Mouse (Mus musculus): Measurements from ENCODE around the gene Inpp5a. TPM values are rescaled to one million over a fixed set of nuclear protein-coding genes. Genes with fewer than 3 reads are reported as not detected.

Gene Inpp5a
- polyA plus RNA-seq, 1 experiment, result 37.8 TPM

DNA sequence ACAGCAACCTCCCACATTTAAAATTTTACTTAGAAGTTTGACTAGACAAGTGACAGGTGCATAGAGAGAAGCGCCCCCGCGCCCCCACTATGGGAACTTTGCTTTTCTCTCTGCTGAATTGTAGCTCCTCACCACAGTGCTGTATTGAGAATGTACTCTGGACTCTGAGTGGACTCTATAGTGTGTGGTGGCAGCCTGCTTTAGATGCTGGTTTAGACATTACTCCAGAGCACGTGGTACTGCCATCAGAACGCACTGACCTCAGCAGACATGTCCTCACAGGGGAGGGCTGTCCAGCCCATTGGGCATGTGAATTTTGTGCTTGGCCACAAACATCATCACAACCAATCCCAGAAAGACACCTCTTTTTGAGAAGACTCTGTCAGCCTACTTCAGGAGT, 181.9 kb downstream of the Inpp5a start:
- H3K27me3 ChIP-seq (ENCODE audit: control insufficient read depth, insufficient read depth, insufficient read length), result no peaks in the 10 kb centered on the region
- TF ChIP-seq SRF (IDR thresholded peaks at IDR 0.05; ENCODE audit: control insufficient read depth, insufficient read length, low read depth) (no peak), POLR2A (IDR thresholded peaks at IDR 0.05; ENCODE audit: insufficient read length, low read depth) (no peak), CEBPB (IDR thresholded peaks at IDR 0.05; ENCODE audit: insufficient read depth, poor library complexity, severe bottlenecking) (no peak), E2F4 (IDR thresholded peaks at IDR 0.05; ENCODE audit: insufficient read depth) (no peak), TCF3 (IDR thresholded peaks at IDR 0.05; ENCODE audit: insufficient read length, low read depth) (no peak), TCF12 (IDR thresholded peaks at IDR 0.05; ENCODE audit: insufficient read depth, poor library complexity, severe bottlenecking) (no peak), USF1 (IDR thresholded peaks at IDR 0.05; ENCODE audit: low read depth) (no peak), REST (IDR thresholded peaks at IDR 0.05; ENCODE audit: insufficient read depth, insufficient read length) (no peak), MAX (IDR thresholded peaks at IDR 0.05; ENCODE audit: low read depth) (no peak), MYOG (IDR thresholded peaks at IDR 0.05; ENCODE audit: control insufficient read depth in 1 of 3, insufficient read depth in 1 of 3, insufficient read length in 2 of 3, low read depth in 2 of 3) (no peak), POLR2AphosphoS2 (IDR thresholded peaks at IDR 0.05; ENCODE audit: insufficient read length, low read depth) (no peak)
- H3K4me2 ChIP-seq (ENCODE audit: low read depth), result no peak overlapping the region
- no peaks in the 10 kb centered on the region for H3K36me3 ChIP-seq (ENCODE audit: control insufficient read depth, insufficient read depth)
- H3K79me2 ChIP-seq (ENCODE audit: control insufficient read depth, insufficient read depth), result no peaks in the 10 kb centered on the region
- H3K4me3 ChIP-seq, result no peak overlapping the region
- no peak overlapping the region for H3ac ChIP-seq (ENCODE audit: control insufficient read depth, insufficient read length)

- H3K36me3 ChIP-seq (ENCODE audit: control insufficient read depth, insufficient read depth), result no peaks in the 10 kb centered on the region
- no peak overlapping the region for H3K4me2 ChIP-seq (ENCODE audit: low read depth)
- no peaks in the 10 kb centered on the region for H3K79me2 ChIP-seq (ENCODE audit: control insufficient read depth, insufficient read depth)
- TF ChIP-seq TCF12 (IDR thresholded peaks at IDR 0.05; ENCODE audit: insufficient read depth, poor library complexity, severe bottlenecking) (no peak), TCF3 (IDR thresholded peaks at IDR 0.05; ENCODE audit: insufficient read length, low read depth) (no peak), USF1 (IDR thresholded peaks at IDR 0.05; ENCODE audit: low read depth) (no peak), POLR2A (IDR thresholded peaks at IDR 0.05; ENCODE audit: insufficient read length, low read depth) (no peak), E2F4 (IDR thresholded peaks at IDR 0.05; ENCODE audit: insufficient read depth) (no peak), MYOD1 (IDR thresholded peaks at IDR 0.05; ENCODE audit: control insufficient read depth in 1 of 3, insufficient read length in 2 of 3, low read depth in 2 of 3) (no peak), CEBPB (IDR thresholded peaks at IDR 0.05; ENCODE audit: insufficient read depth, poor library complexity, severe bottlenecking) (no peak), SRF (IDR thresholded peaks at IDR 0.05; ENCODE audit: control insufficient read depth, insufficient read length, low read depth) (no peak), POLR2AphosphoS2 (IDR thresholded peaks at IDR 0.05; ENCODE audit: insufficient read length, low read depth) (no peak), REST (IDR thresholded peaks at IDR 0.05; ENCODE audit: insufficient read depth, insufficient read length) (no peak), MYOG (IDR thresholded peaks at IDR 0.05; ENCODE audit: control insufficient read depth in 1 of 3, insufficient read depth in 1 of 3, insufficient read length in 2 of 3, low read depth in 2 of 3) (no peak), MAX (IDR thresholded peaks at IDR 0.05; ENCODE audit: low read depth) (no peak)
- no peaks in the 10 kb centered on the region for H3K27me3 ChIP-seq (ENCODE audit: control insufficient read depth, insufficient read depth, insufficient read length)
- no peak overlapping the region for H3ac ChIP-seq (ENCODE audit: control insufficient read depth, insufficient read length)
- H3K4me3 ChIP-seq, result no peak overlapping the region
Measured at GRCm38 (mm10) chr7:139572665-139573064, 183.8 kb downstream of the Inpp5a start.

- no peak overlapping the region for H3ac ChIP-seq (ENCODE audit: control insufficient read depth, insufficient read length)
- H3K27me3 ChIP-seq (ENCODE audit: control insufficient read depth, insufficient read depth, insufficient read length), result no peaks in the 10 kb centered on the region
- H3K4me3 ChIP-seq, result no peak overlapping the region
- H3K4me2 ChIP-seq (ENCODE audit: low read depth), result no peak overlapping the region
- TF ChIP-seq REST (IDR thresholded peaks at IDR 0.05; ENCODE audit: insufficient read depth, insufficient read length) (no peak), POLR2AphosphoS2 (IDR thresholded peaks at IDR 0.05; ENCODE audit: insufficient read length, low read depth) (no peak), TCF3 (IDR thresholded peaks at IDR 0.05; ENCODE audit: insufficient read length, low read depth) (no peak), POLR2A (IDR thresholded peaks at IDR 0.05; ENCODE audit: insufficient read length, low read depth) (no peak), USF1 (IDR thresholded peaks at IDR 0.05; ENCODE audit: low read depth) (no peak), MYOD1 (IDR thresholded peaks at IDR 0.05; ENCODE audit: control insufficient read depth in 1 of 3, insufficient read length in 2 of 3, low read depth in 2 of 3) (no peak), SRF (IDR thresholded peaks at IDR 0.05; ENCODE audit: control insufficient read depth, insufficient read length, low read depth) (no peak), MAX (IDR thresholded peaks at IDR 0.05; ENCODE audit: low read depth) (no peak), MYOG (IDR thresholded peaks at IDR 0.05; ENCODE audit: control insufficient read depth in 1 of 3, insufficient read depth in 1 of 3, insufficient read length in 2 of 3, low read depth in 2 of 3) (no peak), TCF12 (IDR thresholded peaks at IDR 0.05; ENCODE audit: insufficient read depth, poor library complexity, severe bottlenecking) (no peak), CEBPB (IDR thresholded peaks at IDR 0.05; ENCODE audit: insufficient read depth, poor library complexity, severe bottlenecking) (no peak), E2F4 (IDR thresholded peaks at IDR 0.05; ENCODE audit: insufficient read depth) (no peak)
- no peaks in the 10 kb centered on the region for H3K36me3 ChIP-seq (ENCODE audit: control insufficient read depth, insufficient read depth)
- H3K79me2 ChIP-seq (ENCODE audit: control insufficient read depth, insufficient read depth), result no peaks in the 10 kb centered on the region
Measured at GRCm38 (mm10) chr7:139576064-139576686, 187.3 kb downstream of the Inpp5a start.

DNA sequence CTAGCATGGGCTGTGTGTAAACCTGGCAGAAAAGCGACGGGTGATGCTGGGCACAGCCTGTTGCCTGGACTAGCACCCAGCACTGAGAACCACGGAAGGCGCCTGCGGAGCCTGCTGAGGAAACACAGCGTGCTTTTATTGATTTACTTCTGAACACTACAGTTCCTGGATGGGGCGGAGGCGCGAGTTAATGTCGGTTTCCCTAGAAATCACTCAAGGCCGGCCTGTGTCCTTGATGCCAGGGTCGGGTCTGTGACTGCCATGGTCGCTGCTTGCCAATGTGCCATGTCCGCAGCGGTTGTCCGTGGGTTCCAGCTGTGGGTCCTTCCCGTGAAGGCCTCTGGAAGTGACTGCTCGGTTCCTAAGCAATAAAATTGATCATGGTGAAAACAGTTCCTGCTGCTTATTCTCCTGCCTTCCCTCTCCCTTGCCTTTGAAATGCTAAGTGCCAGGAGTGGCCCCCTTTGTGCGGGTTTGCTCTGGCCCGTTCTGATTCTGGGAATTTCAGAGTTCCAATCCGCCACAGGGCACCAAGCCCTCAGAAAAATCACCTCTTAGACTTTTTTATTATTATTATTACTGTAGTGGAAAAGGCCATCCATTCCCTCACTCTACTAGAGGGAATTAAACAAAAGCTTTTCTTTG, 190.5 kb downstream of the Inpp5a start:
- no peak overlapping the region for H3K4me2 ChIP-seq (ENCODE audit: low read depth)
- H3K4me3 ChIP-seq, result no peak overlapping the region
- no peak for TF ChIP-seq MYOG (IDR thresholded peaks at IDR 0.05; ENCODE audit: control insufficient read depth in 1 of 3, insufficient read depth in 1 of 3, insufficient read length in 2 of 3, low read depth in 2 of 3)
- no peak for TF ChIP-seq REST (IDR thresholded peaks at IDR 0.05; ENCODE audit: insufficient read depth, insufficient read length)
- no peak for TF ChIP-seq E2F4 (IDR thresholded peaks at IDR 0.05; ENCODE audit: insufficient read depth)
- no peak for TF ChIP-seq MYOD1 (IDR thresholded peaks at IDR 0.05; ENCODE audit: control insufficient read depth in 1 of 3, insufficient read length in 2 of 3, low read depth in 2 of 3)
- TF ChIP-seq USF1 (IDR thresholded peaks at IDR 0.05; ENCODE audit: low read depth), result no peak
- no peaks in the 10 kb centered on the region for H3K36me3 ChIP-seq (ENCODE audit: control insufficient read depth, insufficient read depth)
- H3K27me3 ChIP-seq (ENCODE audit: control insufficient read depth, insufficient read depth, insufficient read length), result peaks cover 5% of the 10 kb centered on the region
- no peaks in the 10 kb centered on the region for H3K79me2 ChIP-seq (ENCODE audit: control insufficient read depth, insufficient read depth)
- H3ac ChIP-seq (ENCODE audit: control insufficient read depth, insufficient read length), result no peak overlapping the region

All from myocyte (in vitro differentiated cells).